Mouse (Mus musculus): Measurements from ENCODE around the gene Agbl4. TPM values are rescaled to one million over a fixed set of nuclear protein-coding genes. Genes with fewer than 3 reads are reported as not detected.

Agbl4 gene
- polyA plus RNA-seq, 2 experiments, result 0.17 to 0.21 TPM

DNA sequence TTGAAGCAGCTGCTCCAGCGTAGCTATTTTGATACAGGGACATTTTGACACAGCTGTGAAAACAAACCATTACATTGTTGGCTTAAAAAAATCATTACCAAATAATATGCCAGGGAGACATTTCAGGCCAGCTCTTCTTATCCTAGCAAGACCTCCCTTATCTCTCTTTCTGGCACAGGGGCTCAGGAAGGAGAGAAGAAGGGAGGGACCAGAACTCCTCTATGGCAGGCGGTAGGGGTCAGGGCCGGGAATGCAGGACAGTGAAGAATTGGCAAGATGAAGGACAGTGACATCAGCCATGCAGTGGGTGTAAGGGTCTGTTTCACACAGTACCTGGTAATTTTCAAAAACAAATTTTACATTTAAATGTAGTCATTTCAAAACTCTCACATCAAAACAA lies 1116.5 kb downstream of the Agbl4 start:
- Histone ChIP-seq H3K27ac (replicated peaks; ENCODE audit: low read depth, low read length) (no peak overlapping the region), H3K4me3 (replicated peaks; ENCODE audit: low read length) (no peak overlapping the region), H3K27me3 (ENCODE audit: control insufficient read depth, insufficient read depth, low read length) (no peaks in the 10 kb centered on the region), H3K4me1 (ENCODE audit: control insufficient read depth, insufficient read depth, low read length) (peaks cover 9% of the 10 kb centered on the region; the same call in 1 of the 2 replicates), H3K9me3 (ENCODE audit: control insufficient read depth, low read length) (no peaks in the 10 kb centered on the region), H3K9ac (ENCODE audit: low read depth, low read length, severe bottlenecking) (no peak overlapping the region), H3K36me3 (ENCODE audit: control insufficient read depth, insufficient read depth, low read length) (no peaks in the 10 kb centered on the region), H3K4me2 (replicated peaks; ENCODE audit: low read depth, low read length, severe bottlenecking) (no peak overlapping the region)
- TF ChIP-seq POLR2A (IDR thresholded peaks at IDR 0.05; ENCODE audit: borderline replicate concordance, extremely low read depth, insufficient read depth, insufficient read length), result no peak
- ATAC-seq (ENCODE audit: low FRiP score, low read depth), result no peak
- DNase-seq (ENCODE audit: low spot score), result no peak
- 57% methylated on average over 3 of the region's 3 CpGs for WGBS

DNA sequence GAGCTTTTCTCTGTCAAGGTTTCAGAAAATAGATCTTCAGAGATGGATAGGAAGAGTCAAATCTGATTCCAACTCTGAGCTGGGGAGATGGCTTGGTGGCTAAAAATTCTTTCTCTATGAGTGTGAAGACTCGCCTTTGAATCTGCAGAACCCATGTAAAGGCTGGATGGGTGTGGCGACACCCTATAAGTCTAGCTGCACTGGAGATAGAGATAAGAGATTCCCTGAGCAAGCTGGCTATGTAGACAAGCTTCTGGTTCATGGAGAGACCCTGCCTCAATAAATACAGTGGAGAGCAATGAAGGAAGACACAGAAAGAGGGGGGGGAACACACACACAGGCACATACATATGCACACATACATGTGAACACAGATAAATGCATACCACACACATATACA lies 1118.7 kb downstream of the Agbl4 start:
- DNase-seq (ENCODE audit: low spot score) (no peak), ATAC-seq (ENCODE audit: low FRiP score, low read depth) (no peak)
- no peak overlapping the region for H3K4me3 ChIP-seq (replicated peaks; ENCODE audit: low read length)
- H3K4me2 ChIP-seq (replicated peaks; ENCODE audit: low read depth, low read length, severe bottlenecking), result no peak overlapping the region
- H3K27me3 ChIP-seq (ENCODE audit: control insufficient read depth, insufficient read depth, low read length), result no peaks in the 10 kb centered on the region
- no peak overlapping the region for H3K27ac ChIP-seq (replicated peaks; ENCODE audit: low read depth, low read length)
- no peak for TF ChIP-seq POLR2A (IDR thresholded peaks at IDR 0.05; ENCODE audit: borderline replicate concordance, extremely low read depth, insufficient read depth, insufficient read length)
- H3K4me1 ChIP-seq (ENCODE audit: control insufficient read depth, insufficient read depth, low read length), result peaks cover 9% of the 10 kb centered on the region; the same call in 1 of the 2 replicates
- H3K9ac ChIP-seq (ENCODE audit: low read depth, low read length, severe bottlenecking), result no peak overlapping the region
- no peaks in the 10 kb centered on the region for H3K9me3 ChIP-seq (ENCODE audit: control insufficient read depth, low read length)
- WGBS, result 96% methylated on average over 2 of the region's 2 CpGs
- H3K36me3 ChIP-seq (ENCODE audit: control insufficient read depth, insufficient read depth, low read length), result no peaks in the 10 kb centered on the region

DNA sequence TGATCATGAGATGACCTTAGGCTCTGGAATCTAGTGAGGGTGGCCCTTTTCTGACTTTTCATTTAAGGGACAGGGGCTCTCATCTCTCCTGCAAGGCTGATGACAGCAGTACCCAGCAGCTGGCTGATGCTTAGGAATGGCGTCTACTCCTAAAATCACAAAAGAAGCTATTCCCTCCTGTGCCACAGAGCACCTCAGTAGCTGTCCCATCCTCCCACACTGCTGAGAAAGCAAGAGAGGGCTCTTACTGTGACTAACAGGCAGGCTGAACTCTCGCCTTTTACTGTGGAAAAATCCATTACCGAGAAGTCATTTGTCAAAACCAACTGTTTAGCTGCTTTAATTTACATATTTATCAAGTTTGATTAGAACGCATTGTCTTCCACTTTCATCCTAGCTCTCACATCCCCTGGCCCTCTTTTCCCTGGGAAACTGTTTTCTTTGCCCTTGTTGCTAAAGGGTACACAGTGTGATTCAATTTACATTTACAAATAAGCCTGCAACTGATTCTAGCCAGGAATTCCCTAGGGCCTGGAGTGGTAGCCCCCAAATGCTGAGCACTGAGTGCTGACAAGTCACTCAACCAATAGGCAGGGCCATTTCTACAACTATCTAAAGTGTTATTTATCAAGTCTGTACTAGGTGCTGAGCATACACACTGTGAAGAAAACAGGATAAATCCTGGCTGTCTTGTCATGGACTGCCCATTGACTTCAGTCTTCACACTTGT lies 1119.8 kb downstream of the Agbl4 start:
- WGBS, result 53% methylated on average over 4 of the region's 4 CpGs
- H3K36me3 ChIP-seq (ENCODE audit: control insufficient read depth, insufficient read depth, low read length), result no peaks in the 10 kb centered on the region

DNA sequence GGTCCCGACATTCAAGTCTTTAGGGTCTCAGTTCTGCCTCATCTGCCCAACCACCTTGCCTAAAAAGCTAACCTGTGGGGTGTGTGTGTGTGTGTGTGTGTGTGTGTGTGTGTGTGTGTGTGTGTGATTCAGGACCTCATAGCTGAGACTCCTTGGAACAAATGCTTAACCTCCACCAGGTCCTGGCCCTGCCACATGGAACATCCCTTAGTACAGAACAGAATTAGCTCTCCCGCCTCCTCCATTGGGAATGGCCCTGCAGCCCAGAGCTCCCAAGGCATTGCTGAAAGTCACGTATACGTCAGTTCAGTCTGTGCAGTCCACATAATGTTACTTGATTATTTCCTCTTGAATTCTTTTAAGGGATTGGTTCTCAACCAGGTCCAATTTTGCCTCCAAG lies 1120.7 kb downstream of the Agbl4 start:
- Histone ChIP-seq H3K9me3 (ENCODE audit: control insufficient read depth, low read length) (no peaks in the 10 kb centered on the region), H3K27me3 (ENCODE audit: control insufficient read depth, insufficient read depth, low read length) (no peaks in the 10 kb centered on the region), H3K36me3 (ENCODE audit: control insufficient read depth, insufficient read depth, low read length) (no peaks in the 10 kb centered on the region), H3K4me1 (ENCODE audit: control insufficient read depth, insufficient read depth, low read length) (peaks cover 9% of the 10 kb centered on the region; the same call in 1 of the 2 replicates), H3K9ac (ENCODE audit: low read depth, low read length, severe bottlenecking) (no peak overlapping the region), H3K4me2 (replicated peaks; ENCODE audit: low read depth, low read length, severe bottlenecking) (no peak overlapping the region), H3K4me3 (replicated peaks; ENCODE audit: low read length) (no peak overlapping the region), H3K27ac (replicated peaks; ENCODE audit: low read depth, low read length) (no peak overlapping the region)
- DNase-seq (ENCODE audit: low spot score) (no peak), ATAC-seq (ENCODE audit: low FRiP score, low read depth) (no peak)
- 81% methylated on average over 4 of the region's 4 CpGs for WGBS
- no peak for TF ChIP-seq POLR2A (IDR thresholded peaks at IDR 0.05; ENCODE audit: borderline replicate concordance, extremely low read depth, insufficient read depth, insufficient read length)

More for the DNA sequence above, 1119.8 kb downstream of the Agbl4 start:
- no peak overlapping the region for H3K27ac ChIP-seq (replicated peaks; ENCODE audit: low read depth, low read length)
- H3K4me2 ChIP-seq (replicated peaks; ENCODE audit: low read depth, low read length, severe bottlenecking), result no peak overlapping the region
- H3K9ac ChIP-seq (ENCODE audit: low read depth, low read length, severe bottlenecking), result no peak overlapping the region
- no peak for ATAC-seq (ENCODE audit: low FRiP score, low read depth)
- no peaks in the 10 kb centered on the region for H3K9me3 ChIP-seq (ENCODE audit: control insufficient read depth, low read length)
- no peak for TF ChIP-seq POLR2A (IDR thresholded peaks at IDR 0.05; ENCODE audit: borderline replicate concordance, extremely low read depth, insufficient read depth, insufficient read length)
- no peak overlapping the region for H3K4me3 ChIP-seq (replicated peaks; ENCODE audit: low read length)
- H3K27me3 ChIP-seq (ENCODE audit: control insufficient read depth, insufficient read depth, low read length), result no peaks in the 10 kb centered on the region
- H3K4me1 ChIP-seq (ENCODE audit: control insufficient read depth, insufficient read depth, low read length), result peaks cover 9% of the 10 kb centered on the region; the same call in 1 of the 2 replicates
- DNase-seq (ENCODE audit: low spot score), result no peak

DNA sequence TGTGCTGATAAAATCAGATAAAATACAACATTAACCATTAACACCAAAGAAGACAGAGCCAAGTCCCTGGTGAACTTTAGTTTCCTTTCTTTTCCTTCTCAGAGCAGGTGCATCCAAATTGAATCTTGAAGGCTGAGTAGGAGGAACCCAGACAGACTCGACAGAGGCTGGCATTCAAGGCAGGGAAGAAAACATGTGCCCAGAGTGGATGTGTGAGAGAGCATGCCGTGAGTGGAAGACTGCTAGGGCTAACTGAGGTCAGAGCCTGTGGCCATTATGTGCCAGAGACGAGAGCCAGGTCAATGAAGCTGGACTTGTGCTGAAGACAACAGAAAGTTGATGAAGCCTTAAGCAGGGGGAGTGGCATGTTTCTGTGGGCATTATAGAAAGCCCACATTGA lies 1121.8 kb downstream of the Agbl4 start:
- Histone ChIP-seq H3K4me1 (ENCODE audit: control insufficient read depth, insufficient read depth, low read length) (peaks cover 9% of the 10 kb centered on the region; the same call in 1 of the 2 replicates), H3K27ac (replicated peaks; ENCODE audit: low read depth, low read length) (no peak overlapping the region), H3K9ac (ENCODE audit: low read depth, low read length, severe bottlenecking) (no peak overlapping the region), H3K9me3 (ENCODE audit: control insufficient read depth, low read length) (no peaks in the 10 kb centered on the region), H3K4me3 (replicated peaks; ENCODE audit: low read length) (no peak overlapping the region), H3K27me3 (ENCODE audit: control insufficient read depth, insufficient read depth, low read length) (no peaks in the 10 kb centered on the region), H3K36me3 (ENCODE audit: control insufficient read depth, insufficient read depth, low read length) (no peaks in the 10 kb centered on the region), H3K4me2 (replicated peaks; ENCODE audit: low read depth, low read length, severe bottlenecking) (no peak overlapping the region)
- TF ChIP-seq POLR2A (IDR thresholded peaks at IDR 0.05; ENCODE audit: borderline replicate concordance, extremely low read depth, insufficient read depth, insufficient read length), result no peak
- ATAC-seq (ENCODE audit: low FRiP score, low read depth) (no peak), DNase-seq (ENCODE audit: low spot score) (no peak)
- 61% methylated on average over 3 of the region's 3 CpGs for WGBS
